Mouse (Mus musculus) adrenal gland, adult 8-10 months (tissue): ENCODE results near the gene Pitpnc1. TPM values are rescaled to one million over a fixed set of nuclear protein-coding genes. Genes with fewer than 3 reads are reported as not detected.
A peak's percentile ranks its signal among the peaks of the same experiment; 100 is the strongest.

Experiments used
- DNase-seq: peaks from one replicate; pipeline ENCODE4 v3.0.0; 2022
- total RNA-seq, 4 experiments: library from RNA; stranded (reverse); gene quantifications; 2 replicates each; pipeline ENCODE4 v1.2.4; 2022

Gene Pitpnc1
- total RNA-seq, 4 experiments from 2014 or later = 9.5 to 13.2 (median 12.1) TPM

DNA sequence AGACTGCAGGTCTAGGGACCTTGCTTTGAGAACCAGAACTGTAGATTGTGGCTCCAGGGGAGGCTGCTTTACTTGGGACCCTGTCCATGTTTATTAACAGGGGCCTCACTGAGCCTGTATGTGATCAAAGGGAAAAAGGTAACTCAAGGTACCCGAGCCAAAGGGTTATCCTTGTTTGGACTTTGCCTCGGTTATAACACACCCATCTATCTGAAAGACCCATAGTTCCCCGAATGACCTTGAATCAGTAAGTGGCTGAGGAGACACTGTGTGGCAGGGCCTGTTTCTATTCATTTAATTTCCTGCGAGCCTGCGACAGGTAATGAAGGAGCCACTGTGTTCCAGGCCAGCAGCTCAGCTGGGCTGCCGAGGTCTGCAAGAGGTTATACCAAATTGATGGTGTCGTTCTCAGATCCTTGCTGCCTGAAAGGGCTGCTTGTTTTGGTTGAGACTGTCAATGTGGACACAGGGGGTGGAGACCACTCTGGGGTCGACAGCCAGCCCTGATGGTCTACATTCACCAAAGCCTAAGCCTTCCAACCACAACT, 246.8 kb downstream of the Pitpnc1 start:
- no peak for DNase-seq

GRCm38 (mm10) chr11:107223169-107223561, 247.3 kb downstream of the Pitpnc1 start:
- no peak for DNase-seq

- no peak for DNase-seq
These were observed 247.8 kb downstream of the Pitpnc1 start for GRCm38 (mm10) chr11:107222531-107223168.

DNA sequence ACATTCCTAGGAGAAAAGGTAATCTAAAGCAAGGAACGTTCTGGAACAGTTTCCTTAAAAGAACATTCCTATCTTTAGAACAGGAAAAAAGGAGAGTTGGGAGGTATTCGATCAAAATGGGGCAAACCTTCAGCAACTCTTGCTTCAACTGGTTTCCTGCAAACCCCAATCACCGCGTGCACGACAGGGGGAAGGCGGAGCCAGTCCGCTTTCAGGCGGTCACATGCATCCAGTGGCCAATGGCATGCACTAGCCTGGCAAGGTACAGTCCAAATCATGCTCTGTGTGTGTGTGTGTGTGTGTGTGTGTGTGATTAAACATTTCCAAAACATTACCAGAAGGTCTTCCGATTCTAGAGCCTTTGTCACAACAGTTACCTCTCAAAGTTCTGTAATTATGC, 255.4 kb downstream of the Pitpnc1 start:
- no peak for DNase-seq

DNA sequence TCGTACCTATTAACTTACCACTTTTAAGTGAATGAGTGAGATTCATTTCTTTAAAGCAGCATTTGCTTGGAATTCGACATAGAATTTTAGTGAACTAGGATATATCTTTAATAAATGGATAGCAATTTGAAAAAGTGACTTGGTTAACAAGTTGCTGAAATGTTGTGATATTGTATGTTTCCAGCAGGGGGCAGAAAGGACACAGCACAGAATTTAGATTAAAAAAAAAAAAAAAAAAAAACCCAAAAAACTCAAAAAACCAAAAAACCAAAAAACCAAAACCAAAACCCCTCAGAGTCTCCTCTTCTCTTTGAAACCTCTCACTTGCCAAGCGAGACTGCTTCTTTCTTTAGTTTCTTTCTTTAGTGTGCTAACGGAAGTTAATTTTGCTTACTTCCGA, 256.8 kb downstream of the Pitpnc1 start:
- DNase-seq = no peak

GRCm38 (mm10) chr11:107209818-107210217, 260.7 kb downstream of the Pitpnc1 start:
- DNase-seq = no peak

DNA sequence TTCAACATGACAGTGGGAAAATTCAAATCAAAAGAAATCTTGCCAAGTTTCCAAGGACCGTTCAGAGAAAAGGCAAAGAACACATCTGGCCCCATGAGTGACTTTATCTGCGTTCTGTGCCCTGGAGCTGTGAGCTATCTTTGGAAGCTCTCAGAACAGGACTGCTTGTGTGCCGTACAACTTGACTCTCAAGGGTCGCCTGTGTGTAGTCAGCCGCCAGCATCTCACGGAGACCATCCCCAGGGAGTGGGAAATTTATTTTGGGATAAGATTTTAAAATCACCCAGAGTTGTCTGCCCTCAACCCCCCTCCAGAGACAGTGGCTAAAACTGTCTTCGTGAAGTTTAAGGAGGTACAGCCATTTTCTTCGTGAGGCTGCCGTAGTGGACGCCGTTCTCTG, 268.7 kb downstream of the Pitpnc1 start:
- no peak for DNase-seq

GRCm38 (mm10) chr11:107199281-107199680, 271.2 kb downstream of the Pitpnc1 start:
- DNase-seq = no peak

GRCm38 (mm10) chr11:107195334-107195733, 275.2 kb downstream of the Pitpnc1 start:
- no peak for DNase-seq

DNA sequence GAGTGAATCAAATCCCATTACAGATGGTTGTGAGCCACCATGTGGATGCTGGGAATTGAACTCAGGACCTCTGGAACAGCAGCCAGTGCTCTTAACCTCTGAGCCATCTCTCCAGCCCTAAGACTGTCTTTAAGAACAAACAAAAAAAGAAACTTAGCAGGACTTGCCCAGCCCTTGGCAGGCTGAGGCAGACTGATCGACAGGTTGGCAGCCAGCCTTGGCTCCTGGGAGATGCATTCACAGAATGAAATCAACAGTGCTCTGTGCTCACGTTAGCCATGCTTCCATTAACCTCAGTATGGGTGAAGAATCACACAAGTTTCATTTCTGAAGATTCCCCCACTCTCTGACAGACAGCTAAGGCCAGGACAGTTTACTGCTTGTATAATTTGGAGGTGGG, 280.1 kb downstream of the Pitpnc1 start:
- peak; percentile 6 for DNase-seq

- DNase-seq = peak; percentile 98
These were observed 281.6 kb downstream of the Pitpnc1 start, which contains the start of gene Nol11 for GRCm38 (mm10) chr11:107188565-107189552. TSS of gene Nol11 (minus strand) at chr11:107189381.

DNA sequence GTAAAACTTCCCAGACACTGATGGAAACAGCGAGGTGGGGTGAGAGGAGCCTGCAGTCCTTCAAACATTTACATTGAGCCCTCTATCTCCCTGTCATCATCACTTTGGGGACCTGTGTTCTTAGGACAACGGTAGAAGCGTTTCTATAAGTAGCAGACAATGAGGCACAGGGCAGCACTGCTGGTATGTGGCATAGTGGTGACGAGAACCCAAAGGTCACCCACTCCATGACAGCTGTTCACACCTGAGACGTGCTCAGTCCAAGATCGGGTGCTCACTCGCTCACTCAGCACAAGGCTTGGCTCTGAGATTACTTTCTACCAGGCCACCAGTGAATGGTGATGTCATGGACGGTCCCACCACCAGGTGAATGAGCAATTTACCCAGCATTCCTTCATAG, 286.7 kb downstream of the Pitpnc1 start:
- no peak for DNase-seq

DNA sequence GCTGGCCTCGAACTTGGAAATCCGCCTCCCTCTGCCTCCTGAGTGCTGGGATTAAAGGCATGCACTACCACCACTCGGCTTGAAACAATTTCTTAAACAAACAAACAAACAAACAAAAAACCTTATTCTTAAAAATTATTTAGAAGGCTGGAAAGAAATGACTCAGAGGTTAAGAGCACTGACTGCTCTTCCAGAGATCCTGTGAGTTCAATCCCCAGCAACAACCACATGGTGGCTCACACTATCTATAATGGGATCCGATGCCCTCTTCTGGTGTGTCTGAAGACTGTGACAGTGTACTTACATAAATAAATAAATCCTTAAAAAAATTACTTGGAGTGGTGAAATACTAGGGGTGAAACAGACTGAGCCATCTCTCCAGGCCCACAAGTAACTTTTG, 309.3 kb downstream of the Pitpnc1 start:
- no peak for DNase-seq

DNA sequence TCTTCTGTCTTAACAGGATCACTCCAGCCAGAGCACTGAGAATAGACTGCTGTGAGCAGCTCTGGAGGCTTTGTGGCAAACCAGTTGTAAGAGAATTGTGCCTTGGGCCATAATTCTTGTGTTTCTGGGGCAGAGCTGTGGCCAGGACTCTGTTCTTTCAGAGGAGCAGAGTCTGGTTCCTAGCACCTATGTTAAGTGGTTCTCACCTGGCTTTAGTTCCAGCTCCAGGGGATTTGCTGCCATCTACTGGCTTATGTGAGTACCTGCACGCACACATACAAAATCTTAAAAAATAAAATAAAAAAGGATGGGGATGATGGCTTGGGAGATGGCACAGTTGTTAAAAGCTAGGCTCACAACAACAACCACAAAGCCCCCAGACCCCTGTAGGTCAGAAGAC, 311.5 kb downstream of the Pitpnc1 start:
- no peak for DNase-seq

Other genes with a start within 250 kb of the Pitpnc1 start
- gene Psmd12, start 8.8 kb upstream of the Pitpnc1 start, total RNA-seq = 100 to 1,000 TPM in 1 of 4 experiments, 10 to 100 TPM in 3; 76.5 to 101 (median 86.8) TPM
- 10 to 100 TPM; 28.9 to 43.1 (median 34.7) TPM for gene Helz, start 77.2 kb upstream of the Pitpnc1 start, total RNA-seq
- gene Cacng1, start 245.8 kb upstream of the Pitpnc1 start, total RNA-seq = under 1 TPM in 2 of 4 experiments, not detected in 2; 0.21 to 0.28 TPM